Comparison of ENCODE assay signal across 31 mouse cellular contexts in the genomic region with DNA sequence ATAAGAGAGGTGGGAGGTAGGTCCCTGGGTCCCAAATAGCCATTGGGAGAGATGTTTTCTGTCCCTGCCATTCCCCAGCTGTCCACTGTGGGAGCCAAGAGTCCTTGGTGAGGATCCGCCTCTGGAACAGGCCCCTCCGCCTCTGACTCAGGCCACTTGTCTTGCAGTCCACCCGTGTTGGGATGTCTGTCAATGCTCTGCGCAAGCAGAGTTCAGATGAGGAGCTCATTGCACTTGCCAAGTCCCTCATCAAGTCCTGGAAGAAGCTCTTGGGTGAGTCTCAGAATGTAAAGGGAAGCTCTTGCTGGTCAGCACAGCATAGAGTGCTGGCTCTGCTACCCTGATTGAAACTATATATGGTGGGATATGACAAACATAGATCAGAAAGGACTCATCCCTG. TPM values are rescaled to one million over a fixed set of nuclear protein-coding genes. Genes with fewer than 3 reads are reported as not detected.
DNase-seq lines count a peak whose midpoint lies in the region; ATAC-seq and TF ChIP-seq lines count a peak whose summit lies in the region.
"Had no signal": no experiment of that assay in that cellular context is flagged by ENCODE, and none has a peak within 500 bp of the region (broad histone marks: within the 10 kb centered on the region; RNA-seq: fewer than 3 reads in every experiment).

No protein-coding gene starts in this region.

- H3K9me3 ChIP-seq in embryonic facial prominence, embryonic 13.5 days, result no peaks in the 10 kb centered on the region
- H3K9me3 ChIP-seq in embryonic facial prominence, embryonic 10.5 days, result no peaks in the 10 kb centered on the region
- no peaks in the 10 kb centered on the region for H3K9me3 ChIP-seq in hindbrain, postnatal 0 days (ENCODE audit: low read length)
- H3K9me3 ChIP-seq in hindbrain, embryonic 13.5 days, result no peaks in the 10 kb centered on the region
- H3K9me3 ChIP-seq in lung, postnatal 0 days (ENCODE audit: low read length), result no peaks in the 10 kb centered on the region
- H3K9me3 ChIP-seq: embryonic facial prominence, embryonic 12.5 days; forebrain, embryonic 13.5 days; heart, embryonic 13.5 days; hindbrain, embryonic 15.5 days; intestine, embryonic 15.5 days had no signal

- no peak for ATAC-seq in embryonic facial prominence, embryonic 13.5 days (ENCODE audit: insufficient number of reproducible peaks, insufficient read depth, low FRiP score, low TSS enrichment, low read depth)
- ATAC-seq in hindbrain, postnatal 0 days, result no peak
- ATAC-seq in hindbrain, embryonic 13.5 days (ENCODE audit: low FRiP score), result no peak
- no peak for ATAC-seq in lung, postnatal 0 days
- ATAC-seq: CD4-positive, CD25-positive, alpha-beta regulatory T cell, adult 4 months; forebrain, embryonic 13.5 days; forebrain, postnatal 0 days; intestine, embryonic 15.5 days had no signal

- TF ChIP-seq CTCF in hindbrain, postnatal 0 days (IDR thresholded peaks at IDR 0.05; ENCODE audit: low read depth), result peak; percentile 39
- TF ChIP-seq CTCF in lung, postnatal 0 days (IDR thresholded peaks at IDR 0.05), result 0 out of 2 replicates have a peak, but pooled peaks have one; percentile 7
- TF ChIP-seq CTCF in lung, adult 2 months (IDR thresholded peaks at IDR 0.05; ENCODE audit: insufficient read depth, low read length), result no peak

- WGBS in embryonic facial prominence, embryonic 13.5 days, result 72% methylated on average over 4 of the region's 4 CpGs
- WGBS in embryonic facial prominence, embryonic 10.5 days, result 62% methylated on average over 4 of the region's 4 CpGs
- WGBS in hindbrain, postnatal 0 days, result 66% methylated on average over 4 of the region's 4 CpGs
- WGBS in hindbrain, embryonic 13.5 days, result 71% methylated on average over 4 of the region's 4 CpGs
- 59% methylated on average over 4 of the region's 4 CpGs for WGBS in lung, postnatal 0 days
- 58% methylated on average over 4 of the region's 4 CpGs for WGBS in lung, adult 2 months

- peaks cover 16% of the 10 kb centered on the region for H3K4me1 ChIP-seq in embryonic facial prominence, embryonic 13.5 days
- peaks cover 22% of the 10 kb centered on the region for H3K4me1 ChIP-seq in embryonic facial prominence, embryonic 10.5 days
- no peaks in the 10 kb centered on the region for H3K4me1 ChIP-seq in hindbrain, postnatal 0 days (ENCODE audit: insufficient read depth, low read length)
- peaks cover 22% of the 10 kb centered on the region for H3K4me1 ChIP-seq in hindbrain, embryonic 13.5 days (replicated peaks)
- no peaks in the 10 kb centered on the region; the same call in 1 of the 2 replicates for H3K4me1 ChIP-seq in lung, postnatal 0 days (ENCODE audit: insufficient read depth, low read depth, low read length)
- peaks cover 4% of the 10 kb centered on the region; the same call in 1 of the 2 replicates for H3K4me1 ChIP-seq in lung, adult 2 months (ENCODE audit: control insufficient read depth, insufficient read depth, low read length)
- H3K4me1 ChIP-seq: embryonic facial prominence, embryonic 12.5 days had no signal

- no peak overlapping the region for H3K27ac ChIP-seq in embryonic facial prominence, embryonic 13.5 days
- H3K27ac ChIP-seq in embryonic facial prominence, embryonic 10.5 days (replicated peaks), result no peak overlapping the region
- H3K27ac ChIP-seq in hindbrain, postnatal 0 days, result no peak overlapping the region
- H3K27ac ChIP-seq in hindbrain, embryonic 13.5 days, result no peak overlapping the region
- H3K27ac ChIP-seq in lung, postnatal 0 days (ENCODE audit: low read length), result no peak overlapping the region
- H3K27ac ChIP-seq: embryonic facial prominence, embryonic 12.5 days; forebrain, embryonic 13.5 days; gastrocnemius, adult 2 months; heart, embryonic 13.5 days; hindbrain, embryonic 15.5 days; intestine, embryonic 15.5 days had no signal

- H3K4me3 ChIP-seq in embryonic facial prominence, embryonic 13.5 days, result no peak overlapping the region
- H3K4me3 ChIP-seq in embryonic facial prominence, embryonic 10.5 days, result no peak overlapping the region
- H3K4me3 ChIP-seq in hindbrain, postnatal 0 days (ENCODE audit: low read length), result no peak overlapping the region
- no peak overlapping the region for H3K4me3 ChIP-seq in hindbrain, embryonic 13.5 days
- no peak overlapping the region for H3K4me3 ChIP-seq in lung, postnatal 0 days (ENCODE audit: low read depth, low read length)
- H3K4me3 ChIP-seq in lung, adult 2 months (replicated peaks; ENCODE audit: extremely low read depth, low read depth, low read length), result no peak overlapping the region
- H3K4me3 ChIP-seq: embryonic facial prominence, embryonic 12.5 days; erythroblast, embryonic 14.5 days; forebrain, embryonic 13.5 days; gastrocnemius, adult 2 months; heart, embryonic 13.5 days; hindbrain, embryonic 15.5 days; intestine, embryonic 15.5 days had no signal

- no peak for DNase-seq in embryonic facial prominence, embryonic 10.5 days (ENCODE audit: low spot score)
- no peak for DNase-seq in hindbrain, postnatal 0 days (ENCODE audit: low spot score)
- DNase-seq in lung, postnatal 0 days (ENCODE audit: low spot score), result no peak
- DNase-seq in lung, adult 2 months, result no peak
- peak; percentile 43 for DNase-seq in testis, postnatal 10 days (ENCODE audit: low spot score)
- DNase-seq in testis, postnatal 14 days (ENCODE audit: low spot score), result no peak
- DNase-seq: adrenal gland, adult 2 months; adrenal gland, postnatal 25 days; cerebellum, adult 18-20 months; cerebellum, adult 9-10 months; forebrain, postnatal 0 days; gastrocnemius, adult 2 months; gastrocnemius, postnatal 14 days; heart, adult 18-20 months; heart, postnatal 14 days; heart, postnatal 4 days had no signal

- no peak overlapping the region for H3K4me2 ChIP-seq in embryonic facial prominence, embryonic 13.5 days
- no peak overlapping the region for H3K4me2 ChIP-seq in hindbrain, postnatal 0 days (ENCODE audit: low read depth, low read length)
- no peak overlapping the region for H3K4me2 ChIP-seq in hindbrain, embryonic 13.5 days
- no peak overlapping the region for H3K4me2 ChIP-seq in lung, postnatal 0 days (replicated peaks; ENCODE audit: low read depth, low read length)
- H3K4me2 ChIP-seq: embryonic facial prominence, embryonic 12.5 days; forebrain, embryonic 13.5 days; heart, embryonic 13.5 days; hindbrain, embryonic 15.5 days; intestine, embryonic 15.5 days had no signal

- H3K27me3 ChIP-seq in embryonic facial prominence, embryonic 13.5 days, result no peaks in the 10 kb centered on the region
- H3K27me3 ChIP-seq in embryonic facial prominence, embryonic 10.5 days (replicated peaks; ENCODE audit: low read depth, poor library complexity, severe bottlenecking), result peaks cover 10% of the 10 kb centered on the region
- H3K27me3 ChIP-seq in hindbrain, postnatal 0 days (ENCODE audit: insufficient read depth, low read length), result no peaks in the 10 kb centered on the region
- H3K27me3 ChIP-seq in hindbrain, embryonic 13.5 days, result no peaks in the 10 kb centered on the region
- no peaks in the 10 kb centered on the region for H3K27me3 ChIP-seq in lung, postnatal 0 days (replicated peaks; ENCODE audit: insufficient read depth, low read length)
- H3K27me3 ChIP-seq: embryonic facial prominence, embryonic 12.5 days; forebrain, embryonic 13.5 days; heart, embryonic 13.5 days; hindbrain, embryonic 15.5 days had no signal

- 0 out of 2 replicates have a peak overlapping the region, but pooled peaks have one; percentile 11 for H3K9ac ChIP-seq in embryonic facial prominence, embryonic 13.5 days
- no peak overlapping the region for H3K9ac ChIP-seq in hindbrain, postnatal 0 days (replicated peaks; ENCODE audit: low read length)
- H3K9ac ChIP-seq in hindbrain, embryonic 13.5 days, result no peak overlapping the region
- H3K9ac ChIP-seq in lung, postnatal 0 days (replicated peaks; ENCODE audit: low read depth), result no peak overlapping the region
- H3K9ac ChIP-seq: embryonic facial prominence, embryonic 12.5 days; forebrain, embryonic 13.5 days; forebrain, postnatal 0 days; heart, embryonic 13.5 days; hindbrain, embryonic 15.5 days; intestine, embryonic 15.5 days had no signal

- TF ChIP-seq EP300 in lung, postnatal 0 days (IDR thresholded peaks at IDR 0.05), result no peak

- TF ChIP-seq POLR2A in lung, adult 2 months (IDR thresholded peaks at IDR 0.05; ENCODE audit: borderline replicate concordance, extremely low read depth, low read depth, low read length), result no peak

- H3K36me3 ChIP-seq in embryonic facial prominence, embryonic 13.5 days, result peaks cover 38% of the 10 kb centered on the region
- H3K36me3 ChIP-seq in embryonic facial prominence, embryonic 10.5 days (replicated peaks), result peaks cover 39% of the 10 kb centered on the region
- peaks cover 27% of the 10 kb centered on the region for H3K36me3 ChIP-seq in hindbrain, postnatal 0 days (ENCODE audit: insufficient read depth, low read length)
- peaks cover 34% of the 10 kb centered on the region for H3K36me3 ChIP-seq in hindbrain, embryonic 13.5 days
- peaks cover 8% of the 10 kb centered on the region; the same call in 1 of the 2 replicates for H3K36me3 ChIP-seq in lung, postnatal 0 days (ENCODE audit: insufficient read depth, low read length)
- H3K36me3 ChIP-seq: intestine, embryonic 15.5 days had no signal

RNA-seq across cellular contexts. Expression of a gene that starts 3.3 kb away (rescaled TPM):
- 30.4 and 33.0 TPM in 2 replicates for polyA plus RNA-seq in embryonic facial prominence, embryonic 13.5 days (2015; fragmentation: Nextera tagmentation; extraction: Ambion mirVana)
- 18.3 and 18.8 TPM in 2 replicates for polyA plus RNA-seq in embryonic facial prominence, embryonic 10.5 days (2016; fragmentation: Nextera tagmentation; extraction: Ambion mirVana)
- 37.2 and 50.2 TPM in 2 replicates for total RNA-seq in hindbrain, postnatal 0 days (2014; rRNA removed)
- polyA plus RNA-seq in hindbrain, postnatal 0 days (2015; fragmentation: Nextera tagmentation; extraction: Ambion mirVana), result 48.7 and 54.3 TPM in 2 replicates
- 36.0 and 42.4 TPM in 2 replicates for polyA plus RNA-seq in hindbrain, embryonic 13.5 days (2015; fragmentation: Nextera tagmentation; extraction: Ambion mirVana)
- 14.1 and 15.3 TPM in 2 replicates for polyA plus RNA-seq in lung, postnatal 0 days (2015; fragmentation: Nextera tagmentation; extraction: Ambion mirVana)
- polyA plus RNA-seq in lung, adult 2 months (2012; rRNA removed), result 9.9 and 15.7 TPM in 2 replicates
- polyA plus RNA-seq: erythroblast, embryonic 14.5 days had no signal

RNA-seq across cellular contexts. Expression of a gene that starts 10.4 kb away (rescaled TPM):
- 83.5 and 86.1 TPM in 2 replicates for polyA plus RNA-seq in embryonic facial prominence, embryonic 13.5 days (2015; fragmentation: Nextera tagmentation; extraction: Ambion mirVana)
- polyA plus RNA-seq in embryonic facial prominence, embryonic 10.5 days (2016; fragmentation: Nextera tagmentation; extraction: Ambion mirVana), result 85.2 and 89.9 TPM in 2 replicates
- 57.9 and 94.0 TPM in 2 replicates for total RNA-seq in hindbrain, postnatal 0 days (2014; rRNA removed)
- polyA plus RNA-seq in hindbrain, postnatal 0 days (2015; fragmentation: Nextera tagmentation; extraction: Ambion mirVana), result 50.6 and 56.8 TPM in 2 replicates
- 43.6 and 44.4 TPM in 2 replicates for polyA plus RNA-seq in hindbrain, embryonic 13.5 days (2015; fragmentation: Nextera tagmentation; extraction: Ambion mirVana)
- 32.7 and 33.3 TPM in 2 replicates for polyA plus RNA-seq in lung, postnatal 0 days (2015; fragmentation: Nextera tagmentation; extraction: Ambion mirVana)
- polyA plus RNA-seq in lung, adult 2 months (2012; rRNA removed), result 77.2 and 82.8 TPM in 2 replicates

RNA-seq across cellular contexts. Expression of a gene that starts 11.9 kb away (rescaled TPM):
- 88.3 and 92.4 TPM in 2 replicates for polyA plus RNA-seq in embryonic facial prominence, embryonic 13.5 days (2015; fragmentation: Nextera tagmentation; extraction: Ambion mirVana)
- polyA plus RNA-seq in embryonic facial prominence, embryonic 10.5 days (2016; fragmentation: Nextera tagmentation; extraction: Ambion mirVana), result 21.8 and 25.2 TPM in 2 replicates
- total RNA-seq in hindbrain, postnatal 0 days (2014; rRNA removed), result 10.8 and 14.7 TPM in 2 replicates
- polyA plus RNA-seq in hindbrain, postnatal 0 days (2015; fragmentation: Nextera tagmentation; extraction: Ambion mirVana), result 10.6 and 11.6 TPM in 2 replicates
- 19.1 and 20.2 TPM in 2 replicates for polyA plus RNA-seq in hindbrain, embryonic 13.5 days (2015; fragmentation: Nextera tagmentation; extraction: Ambion mirVana)
- polyA plus RNA-seq in lung, postnatal 0 days (2015; fragmentation: Nextera tagmentation; extraction: Ambion mirVana), result 134 and 161 TPM in 2 replicates
- polyA plus RNA-seq in lung, adult 2 months (2012; rRNA removed), result 393 and 460 TPM in 2 replicates
- total RNA-seq: MEL had no signal
- polyA plus RNA-seq: CD4-positive, CD25-positive, alpha-beta regulatory T cell, adult 4 months had no signal

RNA-seq across cellular contexts. Expression of a gene that starts 14.9 kb away (rescaled TPM):
- not detected in 2 replicates for polyA plus RNA-seq in embryonic facial prominence, embryonic 13.5 days (2015; fragmentation: Nextera tagmentation; extraction: Ambion mirVana)
- not detected in 2 replicates for polyA plus RNA-seq in embryonic facial prominence, embryonic 10.5 days (2016; fragmentation: Nextera tagmentation; extraction: Ambion mirVana)
- total RNA-seq in hindbrain, postnatal 0 days (2014; rRNA removed), result not detected in 2 replicates
- polyA plus RNA-seq in hindbrain, postnatal 0 days (2015; fragmentation: Nextera tagmentation; extraction: Ambion mirVana), result not detected in 2 replicates
- polyA plus RNA-seq in hindbrain, embryonic 13.5 days (2015; fragmentation: Nextera tagmentation; extraction: Ambion mirVana), result not detected in 2 replicates
- polyA plus RNA-seq in lung, postnatal 0 days (2015; fragmentation: Nextera tagmentation; extraction: Ambion mirVana), result not detected in 2 replicates
- not detected in 2 replicates for polyA plus RNA-seq in lung, adult 2 months (2012; rRNA removed)
- total RNA-seq: adrenal gland, adult 2 months; adrenal gland, postnatal 25 days; forebrain, postnatal 0 days; gastrocnemius, adult 2 months; gastrocnemius, postnatal 14 days; gastrocnemius, postnatal 4 days; heart, adult 18-20 months; heart, postnatal 14 days; heart, postnatal 4 days; MEL had no signal
- polyA plus RNA-seq: adrenal gland, adult 2 months; C2C12; CD4-positive, CD25-positive, alpha-beta regulatory T cell, adult 4 months; embryonic facial prominence, embryonic 12.5 days; erythroblast, embryonic 14.5 days; forebrain, embryonic 13.5 days; forebrain, postnatal 0 days; frontal cortex, adult 2 months; heart, embryonic 13.5 days; heart, embryonic 16.5 days; hindbrain, embryonic 11.5 days; hindbrain, embryonic 15.5 days; intestine, embryonic 15.5 days had no signal

RNA-seq across cellular contexts. Expression of a gene that starts 26.5 kb away (rescaled TPM):
- polyA plus RNA-seq in embryonic facial prominence, embryonic 13.5 days (2015; fragmentation: Nextera tagmentation; extraction: Ambion mirVana), result not detected in 2 replicates
- polyA plus RNA-seq in embryonic facial prominence, embryonic 10.5 days (2016; fragmentation: Nextera tagmentation; extraction: Ambion mirVana), result 0.28 TPM in 1 of 2 replicates, not detected in the other
- total RNA-seq in hindbrain, postnatal 0 days (2014; rRNA removed), result not detected in 2 replicates
- not detected in 2 replicates for polyA plus RNA-seq in hindbrain, postnatal 0 days (2015; fragmentation: Nextera tagmentation; extraction: Ambion mirVana)
- 0.27 TPM in 1 of 2 replicates, not detected in the other for polyA plus RNA-seq in hindbrain, embryonic 13.5 days (2015; fragmentation: Nextera tagmentation; extraction: Ambion mirVana)
- polyA plus RNA-seq in lung, postnatal 0 days (2015; fragmentation: Nextera tagmentation; extraction: Ambion mirVana), result not detected in 2 replicates
- polyA plus RNA-seq in lung, adult 2 months (2012; rRNA removed), result not detected in 2 replicates
- total RNA-seq: adrenal gland, postnatal 25 days; forebrain, postnatal 0 days; gastrocnemius, adult 2 months; gastrocnemius, postnatal 14 days; heart, adult 18-20 months; heart, postnatal 14 days; heart, postnatal 4 days; MEL had no signal
- polyA plus RNA-seq: CD4-positive, CD25-positive, alpha-beta regulatory T cell, adult 4 months; embryonic facial prominence, embryonic 12.5 days; erythroblast, embryonic 14.5 days; forebrain, postnatal 0 days; frontal cortex, adult 2 months; heart, embryonic 16.5 days; hindbrain, embryonic 11.5 days; hindbrain, embryonic 15.5 days had no signal
